Mouse (Mus musculus): ENCODE data around the gene Zfp184. TPM values are rescaled to one million over a fixed set of nuclear protein-coding genes. Genes with fewer than 3 reads are reported as not detected.

Gene Zfp184
- polyA plus RNA-seq, 1 experiment from 2014 or later = 23.2 TPM

DNA sequence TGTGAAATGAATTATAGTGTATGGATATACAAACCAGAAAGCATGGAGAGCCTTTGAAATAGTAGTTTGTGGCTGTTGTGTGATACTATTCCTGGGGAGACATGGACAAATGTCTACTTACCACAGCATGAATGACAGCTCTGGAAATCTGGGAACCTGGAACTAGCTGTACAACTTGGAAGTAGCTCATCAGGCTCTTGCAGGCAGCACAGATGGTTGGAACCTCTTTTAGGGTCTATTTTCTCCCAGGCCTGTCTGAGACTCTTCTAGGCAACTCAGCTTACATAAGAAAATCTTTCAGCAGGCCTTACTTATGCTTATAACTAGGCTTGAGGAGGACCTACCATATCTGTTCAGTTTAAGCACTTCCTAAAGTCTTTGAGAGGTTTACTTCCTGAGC, 21.5 kb upstream of the Zfp184 start:
- H3K27me3 ChIP-seq = no peaks in the 10 kb centered on the region; the same call in none of the 2 replicates
- no peak overlapping the region for H3K27ac ChIP-seq
- H3K4me1 ChIP-seq (replicated peaks) = 0 out of 2 replicates have a peak, but pooled peaks cover 3% of the 10 kb centered on the region
- H3K9me3 ChIP-seq = no peaks in the 10 kb centered on the region
- H3K4me3 ChIP-seq (replicated peaks) = no peak overlapping the region
- no peaks in the 10 kb centered on the region for H3K36me3 ChIP-seq
- H3K4me2 ChIP-seq = no peak overlapping the region
- no peak for ATAC-seq (ENCODE audit: insufficient number of reproducible peaks, insufficient read depth, low FRiP score, low TSS enrichment, low read depth)
- no peak overlapping the region for H3K9ac ChIP-seq (replicated peaks)

GRCm38 (mm10) chr13:21924734-21925335, 20.1 kb upstream of the Zfp184 start:
- Histone ChIP-seq H3K9me3 (no peaks in the 10 kb centered on the region), H3K4me3 (replicated peaks) (peak overlapping the region; percentile 17; the same call in 1 of the 2 replicates), H3K9ac (replicated peaks) (no peak overlapping the region), H3K4me1 (replicated peaks) (0 out of 2 replicates have a peak, but pooled peaks cover 3% of the 10 kb centered on the region), H3K4me2 (peak overlapping the region; percentile 31), H3K27me3 (no peaks in the 10 kb centered on the region; the same call in none of the 2 replicates), H3K27ac (no peak overlapping the region), H3K36me3 (no peaks in the 10 kb centered on the region)
- WGBS = 3% methylated on average over 21 of the region's 21 CpGs
- no peak for ATAC-seq (ENCODE audit: insufficient number of reproducible peaks, insufficient read depth, low FRiP score, low TSS enrichment, low read depth)

DNA sequence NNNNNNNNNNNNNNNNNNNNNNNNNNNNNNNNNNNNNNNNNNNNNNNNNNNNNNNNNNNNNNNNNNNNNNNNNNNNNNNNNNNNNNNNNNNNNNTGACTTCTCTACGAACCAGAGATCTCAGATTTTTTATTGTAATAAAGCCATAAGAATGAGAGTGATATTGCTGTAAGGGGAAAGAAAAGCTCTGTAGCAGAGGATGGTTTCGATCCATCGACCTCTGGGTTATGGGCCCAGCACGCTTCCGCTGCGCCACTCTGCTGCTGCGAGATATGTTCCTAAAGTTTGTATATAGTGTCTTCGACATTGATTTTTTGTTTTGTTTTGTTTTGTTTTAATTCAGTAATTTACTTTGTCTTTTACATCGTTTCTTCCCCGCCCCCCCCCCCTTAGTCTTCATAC, 13.9 kb upstream of the Zfp184 start:
- H3K27ac ChIP-seq = no peak overlapping the region
- no peak overlapping the region for H3K4me2 ChIP-seq
- peaks cover 13% of the 10 kb centered on the region for H3K4me1 ChIP-seq (replicated peaks)
- H3K9me3 ChIP-seq = no peaks in the 10 kb centered on the region
- no peak for ATAC-seq (ENCODE audit: insufficient number of reproducible peaks, insufficient read depth, low FRiP score, low TSS enrichment, low read depth)
- H3K36me3 ChIP-seq = no peaks in the 10 kb centered on the region
- no peak overlapping the region for H3K9ac ChIP-seq (replicated peaks)
- H3K27me3 ChIP-seq = no peaks in the 10 kb centered on the region
- WGBS = 14% methylated on average over 10 of the region's 10 CpGs
- no peak overlapping the region for H3K4me3 ChIP-seq (replicated peaks)

GRCm38 (mm10) chr13:21931740-21932139, 13.2 kb upstream of the Zfp184 start:
- Histone ChIP-seq H3K36me3 (no peaks in the 10 kb centered on the region), H3K27me3 (no peaks in the 10 kb centered on the region), H3K4me3 (replicated peaks) (no peak overlapping the region), H3K27ac (no peak overlapping the region), H3K9me3 (no peaks in the 10 kb centered on the region), H3K4me2 (no peak overlapping the region), H3K9ac (replicated peaks) (no peak overlapping the region), H3K4me1 (replicated peaks) (peaks cover 13% of the 10 kb centered on the region)
- WGBS = 53% methylated on average over 6 of the region's 6 CpGs
- no peak for ATAC-seq (ENCODE audit: insufficient number of reproducible peaks, insufficient read depth, low FRiP score, low TSS enrichment, low read depth)

DNA sequence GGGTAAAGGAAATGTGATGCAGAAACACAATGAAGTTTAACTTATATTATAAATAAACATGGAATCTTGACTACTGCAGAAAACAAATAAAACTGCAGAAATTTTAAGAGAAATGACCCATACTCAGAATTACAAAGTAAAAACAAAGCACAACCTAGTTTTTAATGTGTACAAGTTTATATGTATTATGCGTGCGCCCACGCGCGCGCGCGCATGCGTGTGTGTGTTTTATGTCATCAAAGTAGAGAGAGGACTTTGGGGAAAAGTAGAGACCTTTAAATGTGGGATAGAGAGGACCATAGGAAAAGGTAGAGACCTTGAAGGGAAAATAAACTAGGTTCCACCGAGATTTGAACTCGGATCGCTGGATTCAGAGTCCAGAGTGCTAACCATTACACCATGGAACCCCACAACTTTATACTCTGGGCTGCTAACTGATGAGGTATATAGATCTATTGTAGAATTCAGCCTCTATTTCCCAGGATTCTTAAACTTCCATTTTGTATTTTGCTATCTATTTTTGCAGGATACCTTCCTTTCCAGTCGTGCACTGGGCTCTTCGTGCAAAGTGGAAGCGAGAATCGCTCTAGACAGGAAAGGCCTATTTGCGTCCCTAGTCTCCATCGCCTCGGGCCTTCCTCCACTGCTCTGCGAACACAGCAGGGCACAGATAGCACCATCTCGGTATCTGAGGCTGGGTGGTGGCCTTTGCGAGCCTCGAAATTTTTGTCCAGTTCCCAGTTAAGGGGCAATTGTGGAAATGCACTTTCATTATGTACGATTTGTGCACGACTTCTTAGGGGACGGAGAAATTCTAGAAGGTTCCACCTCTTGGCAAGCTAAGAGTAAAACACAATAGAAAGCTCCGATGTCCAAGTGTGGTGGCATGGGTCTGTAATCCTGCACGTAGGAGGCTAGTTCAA, 11.0 kb upstream of the Zfp184 start:
- WGBS = 8% methylated on average over 28 of the region's 28 CpGs
- Histone ChIP-seq H3K9ac (replicated peaks) (no peak overlapping the region), H3K27ac (no peak overlapping the region), H3K4me3 (replicated peaks) (peak overlapping the region; percentile 19), H3K4me2 (peak overlapping the region; percentile 37), H3K36me3 (no peaks in the 10 kb centered on the region), H3K9me3 (no peaks in the 10 kb centered on the region), H3K4me1 (replicated peaks) (peaks cover 17% of the 10 kb centered on the region), H3K27me3 (no peaks in the 10 kb centered on the region)
- ATAC-seq (ENCODE audit: insufficient number of reproducible peaks, insufficient read depth, low FRiP score, low TSS enrichment, low read depth) = no peak

DNA sequence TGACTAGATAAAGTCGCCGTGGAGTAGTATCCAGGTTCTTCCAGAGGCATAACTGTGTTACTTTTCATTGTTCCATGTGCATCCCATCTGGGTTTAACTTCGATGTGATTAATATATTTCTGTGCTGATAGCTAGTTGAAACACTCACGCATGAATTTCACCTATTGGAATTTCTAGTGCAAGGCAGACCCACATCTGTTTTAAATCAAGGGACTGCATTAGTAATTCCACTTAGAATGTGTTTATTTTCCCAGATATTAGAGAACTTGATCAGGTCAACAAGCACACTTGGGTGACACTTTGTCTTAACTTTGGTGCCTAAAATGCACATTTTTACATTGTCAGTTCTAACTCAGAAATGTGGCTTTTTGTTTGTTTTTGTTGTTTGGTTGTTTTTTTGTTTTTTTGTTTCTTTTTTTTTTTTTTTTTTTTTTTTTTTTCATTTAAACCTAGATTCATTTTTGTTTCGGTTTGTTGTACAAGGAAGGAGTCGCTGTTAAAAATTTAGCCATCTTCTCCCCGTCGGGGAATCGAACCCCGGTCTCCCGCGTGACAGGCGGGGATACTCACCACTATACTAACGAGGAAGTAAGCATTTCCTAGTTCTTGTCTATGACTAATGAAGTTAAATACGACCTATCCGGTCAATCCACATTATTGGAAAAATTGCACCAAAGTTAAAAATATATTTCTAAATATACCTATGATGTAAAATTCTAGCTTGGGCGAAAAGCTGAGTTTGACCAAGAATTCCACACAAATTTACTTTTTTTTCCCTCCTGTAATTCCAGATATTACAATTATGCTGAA, 9.7 kb upstream of the Zfp184 start:
- Histone ChIP-seq H3K9me3 (no peaks in the 10 kb centered on the region), H3K9ac (replicated peaks) (no peak overlapping the region), H3K36me3 (no peaks in the 10 kb centered on the region), H3K4me1 (replicated peaks) (peaks cover 17% of the 10 kb centered on the region), H3K4me3 (replicated peaks) (no peak overlapping the region), H3K27me3 (no peaks in the 10 kb centered on the region), H3K27ac (no peak overlapping the region), H3K4me2 (peak overlapping the region; percentile 45)
- no peak for ATAC-seq (ENCODE audit: insufficient number of reproducible peaks, insufficient read depth, low FRiP score, low TSS enrichment, low read depth)
- 9% methylated on average over 17 of the region's 17 CpGs for WGBS

DNA sequence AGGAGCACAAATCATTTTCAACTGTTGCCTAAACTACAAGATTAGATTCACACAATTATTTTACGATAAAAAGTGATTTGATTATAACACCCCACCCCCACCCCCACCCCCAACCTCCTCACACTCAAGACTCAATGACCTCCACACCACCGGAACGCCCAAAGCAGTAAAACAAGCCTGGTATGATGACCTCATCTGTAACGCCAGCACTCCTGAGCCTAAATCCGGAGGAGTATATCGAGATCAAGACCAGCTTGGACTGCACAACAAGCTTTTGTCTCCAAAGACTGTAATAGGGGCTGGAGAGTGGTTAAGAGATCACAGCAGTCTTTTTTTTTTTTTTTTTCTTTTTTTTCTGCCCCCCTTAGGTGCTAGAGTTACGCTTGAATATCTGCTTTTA, 9.1 kb upstream of the Zfp184 start:
- H3K4me3 ChIP-seq (replicated peaks) = peak overlapping the region; percentile 23
- H3K4me2 ChIP-seq = peak overlapping the region; percentile 45
- 2% methylated on average over 7 of the region's 7 CpGs for WGBS

GRCm38 (mm10) chr13:21936968-21937367, 7.9 kb upstream of the Zfp184 start:
- Histone ChIP-seq H3K27me3 (no peaks in the 10 kb centered on the region), H3K27ac (no peak overlapping the region), H3K4me2 (peak overlapping the region; percentile 45), H3K36me3 (no peaks in the 10 kb centered on the region), H3K4me3 (replicated peaks) (peak overlapping the region; percentile 23), H3K9me3 (no peaks in the 10 kb centered on the region), H3K4me1 (replicated peaks) (peaks cover 17% of the 10 kb centered on the region), H3K9ac (replicated peaks) (no peak overlapping the region)
- no peak for ATAC-seq (ENCODE audit: insufficient number of reproducible peaks, insufficient read depth, low FRiP score, low TSS enrichment, low read depth)
- 2% methylated on average over 17 of the region's 17 CpGs for WGBS

More for the DNA sequence above, 9.1 kb upstream of the Zfp184 start:
- H3K36me3 ChIP-seq = no peaks in the 10 kb centered on the region
- ATAC-seq (ENCODE audit: insufficient number of reproducible peaks, insufficient read depth, low FRiP score, low TSS enrichment, low read depth) = no peak
- H3K27ac ChIP-seq = no peak overlapping the region
- H3K4me1 ChIP-seq (replicated peaks) = peaks cover 17% of the 10 kb centered on the region
- no peaks in the 10 kb centered on the region for H3K27me3 ChIP-seq
- H3K9ac ChIP-seq (replicated peaks) = no peak overlapping the region
- no peaks in the 10 kb centered on the region for H3K9me3 ChIP-seq

GRCm38 (mm10) chr13:21940213-21940612, 4.7 kb upstream of the Zfp184 start:
- H3K27me3 ChIP-seq = no peaks in the 10 kb centered on the region
- 0% methylated on average over 19 of the region's 19 CpGs for WGBS
- ATAC-seq (ENCODE audit: insufficient number of reproducible peaks, insufficient read depth, low FRiP score, low TSS enrichment, low read depth) = peak; percentile 47
- peak overlapping the region; percentile 45 for H3K4me3 ChIP-seq (replicated peaks)
- H3K4me1 ChIP-seq (replicated peaks) = peaks cover 7% of the 10 kb centered on the region; the same call in 1 of the 2 replicates
- no peaks in the 10 kb centered on the region for H3K9me3 ChIP-seq
- H3K9ac ChIP-seq (replicated peaks) = no peak overlapping the region
- peak overlapping the region; percentile 64 for H3K4me2 ChIP-seq
- no peak overlapping the region for H3K27ac ChIP-seq
- H3K36me3 ChIP-seq = no peaks in the 10 kb centered on the region

- ATAC-seq (ENCODE audit: insufficient number of reproducible peaks, insufficient read depth, low FRiP score, low TSS enrichment, low read depth) = peak; percentile 26; the same call in 1 of the 2 replicates
- WGBS = under 1% methylated on average over 16 of the region's 16 CpGs
- Histone ChIP-seq H3K4me1 (replicated peaks) (peaks cover 6% of the 10 kb centered on the region), H3K4me3 (replicated peaks) (peak overlapping the region; percentile 45), H3K9ac (replicated peaks) (peak overlapping the region; percentile 42; the same call in 1 of the 2 replicates), H3K27ac (no peak overlapping the region), H3K4me2 (peak overlapping the region; percentile 64), H3K9me3 (no peaks in the 10 kb centered on the region), H3K27me3 (no peaks in the 10 kb centered on the region), H3K36me3 (no peaks in the 10 kb centered on the region)
These were observed 4.0 kb upstream of the Zfp184 start for GRCm38 (mm10) chr13:21940811-21941321.
